Mouse (Mus musculus) cerebellum, postnatal 14 days (tissue): Measurements from ENCODE around the gene Mturn.

ENCODE experiments used
- DNase-seq, 2 experiments: peaks; one replicate each; pipeline ENCODE4 v3.0.0; 2021; ENCODE audit warnings: mixed read lengths in 2 of 2

The Mturn gene

GRCm38 (mm10) chr6:54698691-54699476 is 17.5 kb downstream of the Mturn start:
- no peak for DNase-seq

- DNase-seq: peak; percentile 71 to 77
These were observed 18.1 kb downstream of the Mturn start for GRCm38 (mm10) chr6:54699477-54700056.

GRCm38 (mm10) chr6:54700516-54700915 is 19.1 kb downstream of the Mturn start:
- DNase-seq: no peak

GRCm38 (mm10) chr6:54701901-54702300 is 20.5 kb downstream of the Mturn start:
- peak; percentile 49 to 63 for DNase-seq

GRCm38 (mm10) chr6:54703633-54704538 is 22.5 kb downstream of the Mturn start:
- no peak for DNase-seq

GRCm38 (mm10) chr6:54704539-54704845 is 23.1 kb downstream of the Mturn start:
- no peak for DNase-seq

GRCm38 (mm10) chr6:54704847-54705246 is 23.4 kb downstream of the Mturn start:
- no peak for DNase-seq

GRCm38 (mm10) chr6:54705387-54705909 is 24.0 kb downstream of the Mturn start:
- peak; percentile 63 to 71 for DNase-seq

- no peak for DNase-seq
These were observed 24.7 kb downstream of the Mturn start for GRCm38 (mm10) chr6:54706099-54706498.

- DNase-seq: no peak
These were observed 25.3 kb downstream of the Mturn start for GRCm38 (mm10) chr6:54706611-54707172.

- no peak for DNase-seq
These were observed 27.2 kb downstream of the Mturn start for GRCm38 (mm10) chr6:54708646-54709045.

GRCm38 (mm10) chr6:54715697-54716096 is 34.3 kb downstream of the Mturn start:
- DNase-seq: no peak

GRCm38 (mm10) chr6:54718779-54719685 is 37.6 kb downstream of the Mturn start:
- DNase-seq: no peak

- peak; percentile 43 to 44 for DNase-seq
These were observed 38.4 kb downstream of the Mturn start for GRCm38 (mm10) chr6:54719686-54720310.

- DNase-seq: peak in 1 of 2 experiments; percentile 65
These were observed 39.3 kb downstream of the Mturn start for GRCm38 (mm10) chr6:54720512-54721251.

- DNase-seq: no peak
These were observed 39.8 kb downstream of the Mturn start for GRCm38 (mm10) chr6:54721252-54721635.

GRCm38 (mm10) chr6:54726309-54726708 is 44.9 kb downstream of the Mturn start:
- DNase-seq: no peak

- no peak for DNase-seq
These were observed 45.4 kb downstream of the Mturn start for GRCm38 (mm10) chr6:54726796-54727195.

- DNase-seq: no peak
These were observed 46.0 kb downstream of the Mturn start for GRCm38 (mm10) chr6:54727416-54727815.

GRCm38 (mm10) chr6:54729451-54730105 is 48.2 kb downstream of the Mturn start:
- no peak for DNase-seq
